Mouse (Mus musculus) stomach, embryonic 16.5 days (tissue): Measurements from ENCODE around the gene Bbs7. TPM values are rescaled to one million over a fixed set of nuclear protein-coding genes. Genes with fewer than 3 reads are reported as not detected.

ENCODE experiments used
- polyA plus RNA-seq: library from polyadenylated mRNA; unstranded; fragments of >200 nt; fragmentation: Nextera tagmentation; extraction: Ambion mirVana; gene quantifications from 2 replicates; pipeline ENCODE4 v1.2.1, GENCODE M21; 2015

The Bbs7 gene
- polyA plus RNA-seq, 1 experiment from 2014 or later: 14.3 TPM

Other genes with a start within 250 kb of the Bbs7 start
- gene Anxa5, start 137.6 kb downstream of the Bbs7 start, polyA plus RNA-seq: 323 and 376 TPM in 2 replicates
- 1.4 and 2.8 TPM in 2 replicates for gene 1810062G17Rik, start 137.5 kb downstream of the Bbs7 start, polyA plus RNA-seq
- gene Gm11549, start 91.7 kb downstream of the Bbs7 start, polyA plus RNA-seq: 0.13 and 0.30 TPM in 2 replicates
- 49.9 and 50.4 TPM in 2 replicates for gene Exosc9, start 60.9 kb downstream of the Bbs7 start, polyA plus RNA-seq
- gene Ccna2, start 41.3 kb downstream of the Bbs7 start, polyA plus RNA-seq: 146 and 152 TPM in 2 replicates
- gene Trpc3, start 76.7 kb upstream of the Bbs7 start, polyA plus RNA-seq: 3.0 and 4.4 TPM in 2 replicates
- 46.2 and 51.2 TPM in 2 replicates for gene 4932438A13Rik, start 249.6 kb upstream of the Bbs7 start, polyA plus RNA-seq